Mouse (Mus musculus) embryonic fibroblast, embryonic 13.5 days (primary cell): ENCODE measurements at regions not wholly inside any gene's neighbourhood (a gene's known extent, or its start where the extent isn't known, plus 50 kb on each side); places are given as distances from the start of the nearest gene placed in this dataset.

Source experiments
- H3K27ac ChIP-seq: 2 replicates; pipeline ENCODE4 v1.5.1; 2012; ENCODE audit warnings: low read length, control low read depth, inconsistent platforms; ENCODE audit not compliant: insufficient read depth
- H3K4me1 ChIP-seq: 2 replicates; pipeline ENCODE4 v1.6.1; 2011; ENCODE audit warnings: low read length; ENCODE audit not compliant: control insufficient read depth, insufficient read depth
- H3K4me3 ChIP-seq: 2 replicates; pipeline ENCODE4 v1.5.1; 2011; ENCODE audit warnings: mild to moderate bottlenecking, control low read depth, low read length; ENCODE audit not compliant: insufficient read depth
- CTCF ChIP-seq: IDR thresholded peaks from 2 replicates; pipeline ENCODE4 v1.5.1; 2011; ENCODE audit warnings: mild to moderate bottlenecking, control low read depth, low read length, moderate library complexity, borderline replicate concordance; ENCODE audit not compliant: insufficient read depth
- POLR2A ChIP-seq: IDR thresholded peaks from 2 replicates; pipeline ENCODE4 v1.6.1; 2011; ENCODE audit warnings: low read depth, mild to moderate bottlenecking, control low read depth, low read length, moderate library complexity

GRCm38 (mm10) chr2:106571346-106571745 lies 121.7 kb upstream of the Mpped2 start:
- 0 out of 2 replicates have a peak, but pooled peaks cover under 1% of the 10 kb centered on the region for H3K4me1 ChIP-seq
- H3K4me3 ChIP-seq, result no peak overlapping the region
- H3K27ac ChIP-seq, result no peak overlapping the region
- TF ChIP-seq POLR2A, result no peak
- TF ChIP-seq CTCF, result no peak

GRCm38 (mm10) chr2:106571913-106572312 lies 121.2 kb upstream of the Mpped2 start:
- H3K4me1 ChIP-seq, result peaks cover 5% of the 10 kb centered on the region
- H3K4me3 ChIP-seq, result no peak overlapping the region
- TF ChIP-seq POLR2A, result no peak
- TF ChIP-seq CTCF, result no peak
- H3K27ac ChIP-seq, result no peak overlapping the region

GRCm38 (mm10) chr2:106576746-106577323 lies 116.2 kb upstream of the Mpped2 start:
- H3K4me3 ChIP-seq, result no peak overlapping the region
- TF ChIP-seq CTCF (no peak), POLR2A (no peak)
- no peak overlapping the region for H3K27ac ChIP-seq
- H3K4me1 ChIP-seq, result peaks cover 7% of the 10 kb centered on the region

- peaks cover 7% of the 10 kb centered on the region for H3K4me1 ChIP-seq
- no peak overlapping the region for H3K27ac ChIP-seq
- no peak overlapping the region for H3K4me3 ChIP-seq
- TF ChIP-seq CTCF, result no peak
- no peak for TF ChIP-seq POLR2A
These were observed 115.0 kb upstream of the Mpped2 start for GRCm38 (mm10) chr2:106578062-106578461.

- H3K4me3 ChIP-seq, result no peak overlapping the region
- peaks cover 7% of the 10 kb centered on the region for H3K4me1 ChIP-seq
- no peak overlapping the region for H3K27ac ChIP-seq
- TF ChIP-seq CTCF (no peak), POLR2A (no peak)
These were observed 112.4 kb upstream of the Mpped2 start for GRCm38 (mm10) chr2:106580663-106581062.

- TF ChIP-seq CTCF (no peak), POLR2A (no peak)
- Histone ChIP-seq H3K4me3 (no peak overlapping the region), H3K27ac (no peak overlapping the region), H3K4me1 (no peaks in the 10 kb centered on the region)
These were observed 71.8 kb upstream of the Mpped2 start for GRCm38 (mm10) chr2:106621251-106621650.

- Histone ChIP-seq H3K27ac (no peak overlapping the region), H3K4me3 (no peak overlapping the region), H3K4me1 (no peaks in the 10 kb centered on the region)
- TF ChIP-seq CTCF (no peak), POLR2A (no peak)
These were observed 70.7 kb upstream of the Mpped2 start for GRCm38 (mm10) chr2:106622326-106622725.

GRCm38 (mm10) chr2:106623680-106624079 lies 69.4 kb upstream of the Mpped2 start:
- H3K4me1 ChIP-seq, result no peaks in the 10 kb centered on the region
- H3K27ac ChIP-seq, result no peak overlapping the region
- TF ChIP-seq POLR2A, result no peak
- no peak for TF ChIP-seq CTCF
- no peak overlapping the region for H3K4me3 ChIP-seq

- H3K4me1 ChIP-seq, result no peaks in the 10 kb centered on the region
- H3K27ac ChIP-seq, result no peak overlapping the region
- H3K4me3 ChIP-seq, result no peak overlapping the region
These were observed 61.1 kb upstream of the Mpped2 start for GRCm38 (mm10) chr2:106631986-106632385.

More at GRCm38 (mm10) chr2:106631986-106632385, 61.1 kb upstream of the Mpped2 start:
- TF ChIP-seq POLR2A, result no peak
- TF ChIP-seq CTCF, result no peak
